Mouse (Mus musculus) heart, adult 2 months (tissue): Measurements from ENCODE around the gene Ccdc189.

Experiments used
- CTCF ChIP-seq: fragments of 200-600 bp; IDR thresholded peaks from 2 replicates; pipeline ENCODE4 v1.8.1; 2022; ENCODE audit warnings: antibody characterized with exemption, mild to moderate bottlenecking, moderate library complexity
- POLR2A ChIP-seq: fragments of 200-500 bp; IDR thresholded peaks from 2 replicates; pipeline ENCODE4 v1.6.1; 2011; ENCODE audit warnings: mild to moderate bottlenecking, low read depth, low read length, control low read depth; ENCODE audit not compliant: insufficient read depth

- TF ChIP-seq POLR2A: no peak
- TF ChIP-seq CTCF: no peak
These were observed 14.5 kb upstream of the Ccdc189 start for GRCm38 (mm10) chr7:127602903-127603302.
